Mouse (Mus musculus) spleen, adult 2 months (tissue): ENCODE measurements around the gene Cfap126. TPM values are rescaled to one million over a fixed set of nuclear protein-coding genes. Genes with fewer than 3 reads are reported as not detected.

Experiments used
- DNase-seq, 2 experiments: peaks; one replicate each; pipeline versions ENCODE4 v3.0.0 to v3.0.0-alpha.2; 2012 to 2021; ENCODE audit warnings: low spot score in 2 of 2, low read depth in 1 of 2
- H3K27ac ChIP-seq: fragments of 200-500 bp; 2 replicates; pipeline ENCODE4 v1.5.1; 2012; ENCODE audit warnings: low read length, inconsistent platforms; ENCODE audit not compliant: insufficient read depth
- H3K27me3 ChIP-seq: fragments of 200-500 bp; 2 replicates; pipeline ENCODE4 v1.6.1; 2012; ENCODE audit warnings: mild to moderate bottlenecking, moderate library complexity, low read length, inconsistent platforms; ENCODE audit not compliant: control insufficient read depth, insufficient read depth
- H3K36me3 ChIP-seq: fragments of 200-500 bp; 2 replicates; pipeline ENCODE4 v1.6.1; 2012; ENCODE audit warnings: mild to moderate bottlenecking, low read length, inconsistent platforms; ENCODE audit not compliant: control insufficient read depth, insufficient read depth
- H3K4me1 ChIP-seq: fragments of 200-500 bp; 2 replicates; pipeline ENCODE4 v1.6.1; 2011; ENCODE audit warnings: inconsistent platforms; ENCODE audit not compliant: control insufficient read depth, insufficient read depth, insufficient read length
- H3K4me3 ChIP-seq: fragments of 200-500 bp; 2 replicates; pipeline ENCODE4 v1.5.1; 2011; ENCODE audit warnings: mild to moderate bottlenecking, inconsistent platforms; ENCODE audit not compliant: insufficient read depth, insufficient read length; ENCODE audit errors: extremely low read depth
- CTCF ChIP-seq: fragments of 200-500 bp; IDR thresholded peaks from 2 replicates; pipeline ENCODE4 v1.5.1; 2011; ENCODE audit warnings: mild to moderate bottlenecking, inconsistent platforms; ENCODE audit not compliant: insufficient read depth, insufficient read length, insufficient replicate concordance; ENCODE audit errors: extremely low read depth
- POLR2A ChIP-seq: fragments of 200-500 bp; IDR thresholded peaks from 2 replicates; pipeline ENCODE4 v1.6.1; 2011; ENCODE audit warnings: low read depth, low read length, inconsistent platforms
- WGBS: fragments of 180-500 bp; shearing (Covaris S2); methylation state at CpG from one replicate; pipeline ENCODE4 v1.1.7; 2018; 5-methylcytosine and 5-hydroxymethylcytosine counted together
- polyA plus RNA-seq: library from polyadenylated mRNA; depleted of rRNA; stranded (reverse); fragments of >200 nt; gene quantifications from 2 replicates; pipeline ENCODE4 v1.2.3, GENCODE M21; 2012

The Cfap126 gene
- polyA plus RNA-seq, 1 experiment: 2.4 TPM

GRCm38 (mm10) chr1:171089891-171090290 lies 23.8 kb upstream of the Cfap126 start:
- no peak overlapping the region for H3K27ac ChIP-seq
- TF ChIP-seq POLR2A: no peak
- no peak for TF ChIP-seq CTCF
- H3K27me3 ChIP-seq: peaks cover 4% of the 10 kb centered on the region
- WGBS: 100% methylated on average over 1 of the region's 1 CpGs
- no peak overlapping the region for H3K4me3 ChIP-seq
- H3K4me1 ChIP-seq: peaks cover 4% of the 10 kb centered on the region; the same call in 1 of the 2 replicates
- H3K36me3 ChIP-seq: no peaks in the 10 kb centered on the region
- no peak for DNase-seq

DNA sequence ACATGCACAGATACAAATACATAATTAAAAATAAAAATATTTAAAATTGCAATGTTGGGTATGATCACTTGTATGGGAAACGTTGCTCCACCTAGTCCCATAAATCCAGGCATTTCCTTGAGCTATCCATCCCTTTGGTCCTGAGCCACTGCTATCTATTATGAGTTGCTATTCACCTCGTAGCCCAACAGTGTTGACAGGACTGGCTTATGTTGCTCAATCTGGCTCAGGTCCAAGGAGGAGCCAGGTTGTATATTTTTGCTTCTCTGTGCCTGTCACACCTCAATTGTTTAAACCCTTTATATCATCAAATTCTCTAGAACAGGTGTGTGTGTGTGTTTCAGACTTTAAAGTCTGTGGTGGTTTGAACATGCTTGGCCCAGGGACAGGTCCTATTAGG lies 23.0 kb upstream of the Cfap126 start:
- Histone ChIP-seq H3K27ac (no peak overlapping the region), H3K36me3 (no peaks in the 10 kb centered on the region), H3K4me3 (no peak overlapping the region), H3K4me1 (peaks cover 1% of the 10 kb centered on the region; the same call in 1 of the 2 replicates), H3K27me3 (peaks cover 3% of the 10 kb centered on the region)
- TF ChIP-seq POLR2A (no peak), CTCF (no peak)
- no peak for DNase-seq
- WGBS: 79% methylated on average over 2 of the region's 2 CpGs

GRCm38 (mm10) chr1:171094424-171094823 lies 19.3 kb upstream of the Cfap126 start:
- H3K4me3 ChIP-seq: no peak overlapping the region
- WGBS: 35% methylated on average over 4 of the region's 4 CpGs
- no peaks in the 10 kb centered on the region for H3K4me1 ChIP-seq
- no peaks in the 10 kb centered on the region for H3K36me3 ChIP-seq
- peaks cover 1% of the 10 kb centered on the region; the same call in 1 of the 2 replicates for H3K27me3 ChIP-seq
- DNase-seq: no peak
- no peak overlapping the region for H3K27ac ChIP-seq
- TF ChIP-seq CTCF: no peak

- TF ChIP-seq CTCF: no peak
- no peak for TF ChIP-seq POLR2A
- Histone ChIP-seq H3K27me3 (peaks cover 1% of the 10 kb centered on the region; the same call in 1 of the 2 replicates), H3K4me1 (no peaks in the 10 kb centered on the region), H3K36me3 (no peaks in the 10 kb centered on the region), H3K27ac (no peak overlapping the region), H3K4me3 (no peak overlapping the region)
- 68% methylated on average over 10 of the region's 10 CpGs for WGBS
- DNase-seq: no peak
Observed at GRCm38 (mm10) chr1:171096110-171096964, 17.4 kb upstream of the Cfap126 start.

DNA sequence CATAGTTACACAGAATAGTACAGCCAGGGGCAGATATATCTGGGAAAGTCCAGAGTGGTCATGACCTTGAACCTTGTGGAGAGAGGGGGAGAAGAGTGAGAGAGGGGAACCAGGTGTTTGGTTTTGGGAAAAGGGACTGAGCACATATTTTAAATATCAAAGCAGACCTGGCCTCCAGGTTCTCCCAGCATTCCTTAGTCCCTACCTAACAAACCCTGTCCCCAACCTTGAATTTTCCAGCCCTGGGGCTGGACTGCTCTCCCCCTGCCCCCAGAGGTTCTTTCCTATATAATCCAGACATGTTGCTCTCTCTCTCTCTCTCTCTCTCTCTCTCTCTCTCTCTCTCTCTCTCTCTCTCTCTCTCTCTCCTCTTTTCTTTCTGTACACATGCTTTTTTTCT lies 16.6 kb upstream of the Cfap126 start:
- Histone ChIP-seq H3K27me3 (peaks cover 1% of the 10 kb centered on the region; the same call in 1 of the 2 replicates), H3K27ac (no peak overlapping the region), H3K36me3 (no peaks in the 10 kb centered on the region), H3K4me3 (no peak overlapping the region), H3K4me1 (no peaks in the 10 kb centered on the region)
- TF ChIP-seq POLR2A (no peak), CTCF (no peak)
- DNase-seq: no peak

DNA sequence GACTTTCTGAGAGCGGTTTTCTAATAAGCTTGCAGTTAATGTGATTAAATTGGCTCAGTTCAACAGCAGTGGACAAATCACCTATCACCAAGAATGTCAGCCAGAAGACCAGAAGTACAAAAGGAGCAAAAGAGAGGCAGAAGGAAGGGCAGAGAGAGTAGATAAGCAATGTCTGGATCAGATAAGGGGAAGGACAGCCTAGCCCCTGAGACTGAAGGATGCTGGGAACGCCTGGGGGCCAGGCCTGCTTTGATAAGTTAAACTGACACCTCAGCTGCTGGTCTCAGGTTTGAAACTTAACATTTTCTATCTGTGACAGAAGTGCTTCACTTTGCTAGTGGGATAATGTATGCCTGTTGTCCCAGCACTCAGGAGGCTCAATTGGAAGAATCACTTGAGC lies 16.1 kb upstream of the Cfap126 start:
- WGBS: 65% methylated on average over 2 of the region's 2 CpGs
- no peak overlapping the region for H3K27ac ChIP-seq
- no peak for DNase-seq
- H3K27me3 ChIP-seq: peaks cover 1% of the 10 kb centered on the region; the same call in 1 of the 2 replicates
- no peaks in the 10 kb centered on the region for H3K4me1 ChIP-seq
- no peak for TF ChIP-seq CTCF
- TF ChIP-seq POLR2A: no peak
- H3K4me3 ChIP-seq: no peak overlapping the region
- no peaks in the 10 kb centered on the region for H3K36me3 ChIP-seq

- Histone ChIP-seq H3K27me3 (no peaks in the 10 kb centered on the region), H3K36me3 (no peaks in the 10 kb centered on the region), H3K4me1 (no peaks in the 10 kb centered on the region), H3K27ac (no peak overlapping the region), H3K4me3 (no peak overlapping the region)
- DNase-seq: no peak
- 58% methylated on average over 2 of the region's 2 CpGs for WGBS
- no peak for TF ChIP-seq CTCF
Observed at GRCm38 (mm10) chr1:171101033-171101432, 12.7 kb upstream of the Cfap126 start.
